Mouse (Mus musculus) heart, embryonic 10.5 days (tissue): ENCODE data around the gene Mon1b. TPM values are rescaled to one million over a fixed set of nuclear protein-coding genes. Genes with fewer than 3 reads are reported as not detected.

Experiments used
- DNase-seq: peaks from one replicate; pipeline ENCODE4 v3.0.0-alpha.2; 2017; ENCODE audit warnings: low spot score
- H3K27ac ChIP-seq: fragments of 300-500 bp; sonication (generic); 2 replicates; pipeline ENCODE4 v1.5.1; 2016; ENCODE audit warnings: mild to moderate bottlenecking
- H3K27me3 ChIP-seq: fragments of 300-500 bp; sonication (generic); 2 replicates; pipeline ENCODE4 v1.6.1; 2016; ENCODE audit warnings: mild to moderate bottlenecking; ENCODE audit not compliant: poor library complexity, insufficient read depth, severe bottlenecking
- H3K36me3 ChIP-seq: fragments of 300-500 bp; sonication (generic); 2 replicates; pipeline ENCODE4 v1.6.1; 2016; ENCODE audit warnings: mild to moderate bottlenecking, moderate library complexity
- H3K4me1 ChIP-seq: fragments of 300-500 bp; sonication (generic); 2 replicates; pipeline ENCODE4 v1.6.1; 2016; ENCODE audit warnings: mild to moderate bottlenecking
- H3K4me3 ChIP-seq: fragments of 300-500 bp; sonication (generic); 2 replicates; pipeline ENCODE4 v1.5.1; 2016; ENCODE audit warnings: mild to moderate bottlenecking, moderate library complexity
- H3K9me3 ChIP-seq: fragments of 300-500 bp; sonication (generic); 2 replicates; pipeline ENCODE4 v1.6.1; 2016; ENCODE audit warnings: mild to moderate bottlenecking, moderate library complexity
- WGBS: fragments of 180-500 bp; shearing (Covaris S2); methylation state at CpG from one replicate; pipeline ENCODE4 v1.1.7; 2016; 5-methylcytosine and 5-hydroxymethylcytosine counted together
- polyA plus RNA-seq: library from polyadenylated mRNA; unstranded; fragments of >200 nt; fragmentation: Nextera tagmentation; extraction: Ambion mirVana; gene quantifications from 2 replicates; pipeline ENCODE4 v1.2.1, GENCODE M21; 2016

The Mon1b gene
- polyA plus RNA-seq, 1 experiment from 2014 or later, result 6.8 TPM

- H3K27me3 ChIP-seq, result no peaks in the 10 kb centered on the region
- H3K4me3 ChIP-seq, result no peak overlapping the region
- DNase-seq, result no peak
- no peaks in the 10 kb centered on the region for H3K9me3 ChIP-seq
- no peak overlapping the region for H3K27ac ChIP-seq
- WGBS, result 51% methylated on average over 3 of the region's 3 CpGs
- no peaks in the 10 kb centered on the region for H3K4me1 ChIP-seq
- H3K36me3 ChIP-seq, result no peaks in the 10 kb centered on the region
Observed at GRCm38 (mm10) chr8:113679361-113679760, 44.0 kb downstream of the Mon1b start.

GRCm38 (mm10) chr8:113687889-113688542, 52.6 kb downstream of the Mon1b start:
- no peaks in the 10 kb centered on the region for H3K27me3 ChIP-seq
- H3K27ac ChIP-seq, result no peak overlapping the region
- no peak overlapping the region for H3K4me3 ChIP-seq
- 74% methylated on average over 17 of the region's 17 CpGs for WGBS
- no peaks in the 10 kb centered on the region for H3K4me1 ChIP-seq
- no peak for DNase-seq
- no peaks in the 10 kb centered on the region for H3K36me3 ChIP-seq
- no peaks in the 10 kb centered on the region for H3K9me3 ChIP-seq

GRCm38 (mm10) chr8:113688543-113688915, 53.1 kb downstream of the Mon1b start:
- Histone ChIP-seq H3K27ac (no peak overlapping the region), H3K36me3 (no peaks in the 10 kb centered on the region), H3K27me3 (no peaks in the 10 kb centered on the region), H3K4me1 (no peaks in the 10 kb centered on the region), H3K9me3 (no peaks in the 10 kb centered on the region), H3K4me3 (no peak overlapping the region)
- 81% methylated on average over 8 of the region's 8 CpGs for WGBS
- no peak for DNase-seq

- H3K36me3 ChIP-seq, result no peaks in the 10 kb centered on the region
- H3K4me3 ChIP-seq, result no peak overlapping the region
- no peak for DNase-seq
- no peaks in the 10 kb centered on the region for H3K9me3 ChIP-seq
- H3K27me3 ChIP-seq, result no peaks in the 10 kb centered on the region
- no peaks in the 10 kb centered on the region for H3K4me1 ChIP-seq
- 80% methylated on average over 14 of the region's 14 CpGs for WGBS
- no peak overlapping the region for H3K27ac ChIP-seq
Observed at GRCm38 (mm10) chr8:113691622-113692343, 56.4 kb downstream of the Mon1b start.

Other genes starting within 250 kb of the Mon1b start
- not detected in 2 replicates for gene Syce1l, start 7.6 kb downstream of the Mon1b start, polyA plus RNA-seq
- gene Adamts18, start 213.2 kb downstream of the Mon1b start, polyA plus RNA-seq, result 1.2 and 5.2 TPM in 2 replicates